In genomic region chr8:126944781-126945691, GRCm38 (mm10) we compare ENCODE assay signal across 8 mouse cellular contexts. TPM values are rescaled to one million over a fixed set of nuclear protein-coding genes. Genes with fewer than 3 reads are reported as not detected.
DNase-seq lines count a peak whose midpoint lies in the region; ATAC-seq and TF ChIP-seq lines count a peak whose summit lies in the region.

No protein-coding gene starts in this region.

- H3K9me3 ChIP-seq in kidney, embryonic 14.5 days (ENCODE audit: control insufficient read depth, low read length), result no peaks in the 10 kb centered on the region
- H3K9me3 ChIP-seq in liver, embryonic 15.5 days (replicated peaks), result no peaks in the 10 kb centered on the region

- ATAC-seq in kidney, embryonic 14.5 days (ENCODE audit: low FRiP score, low TSS enrichment), result peak; percentile 74
- peak; percentile 54 for ATAC-seq in liver, embryonic 15.5 days (ENCODE audit: insufficient read depth)

- peak overlapping the region; percentile 97 for H3K4me3 ChIP-seq in C2C12 (ENCODE audit: insufficient read depth, poor library complexity, severe bottlenecking)
- H3K4me3 ChIP-seq in kidney, embryonic 14.5 days (ENCODE audit: low read length), result peak overlapping the region; percentile 73
- H3K4me3 ChIP-seq in liver, embryonic 15.5 days (replicated peaks), result peak overlapping the region; percentile 87
- peak overlapping the region; percentile 75 for H3K4me3 ChIP-seq in olfactory bulb, adult 2 months (ENCODE audit: insufficient read depth, low read depth, low read length)

- H3K9ac ChIP-seq in kidney, embryonic 14.5 days (ENCODE audit: low read depth, low read length), result peak overlapping the region; percentile 84
- peak overlapping the region; percentile 88 for H3K9ac ChIP-seq in liver, embryonic 15.5 days

- peaks cover 64% of the 10 kb centered on the region for H3K36me3 ChIP-seq in C2C12 (ENCODE audit: control insufficient read depth, insufficient read depth)
- H3K36me3 ChIP-seq in kidney, embryonic 14.5 days (ENCODE audit: control insufficient read depth, insufficient read depth, low read length), result peaks cover 26% of the 10 kb centered on the region
- H3K36me3 ChIP-seq in liver, embryonic 15.5 days (replicated peaks), result peaks cover 32% of the 10 kb centered on the region

- peak overlapping the region; percentile 89 for H3K27ac ChIP-seq in kidney, embryonic 14.5 days (ENCODE audit: low read depth, low read length)
- H3K27ac ChIP-seq in liver, embryonic 15.5 days (replicated peaks), result peak overlapping the region; percentile 79
- H3K27ac ChIP-seq in olfactory bulb, adult 2 months (ENCODE audit: insufficient read depth, low read depth, low read length), result peak overlapping the region; percentile 18; the same call in 1 of the 2 replicates

- TF ChIP-seq POLR2A in olfactory bulb, adult 2 months (IDR thresholded peaks at IDR 0.05; ENCODE audit: insufficient read depth, low read depth, low read length), result no peak

- under 1% methylated on average over 46 of the region's 46 CpGs for WGBS in kidney, embryonic 14.5 days
- WGBS in liver, embryonic 15.5 days (ENCODE audit: insufficient replicate concordance), result under 1% methylated on average over 46 of the region's 46 CpGs
- under 1% methylated on average over 46 of the region's 46 CpGs for WGBS in olfactory bulb, adult 2 months

- peaks cover 53% of the 10 kb centered on the region for H3K79me3 ChIP-seq in C2C12 (ENCODE audit: low read depth)

- peaks cover 56% of the 10 kb centered on the region for H3K79me2 ChIP-seq in C2C12 (ENCODE audit: control insufficient read depth, insufficient read depth)

- H3K4me1 ChIP-seq in kidney, embryonic 14.5 days (ENCODE audit: control insufficient read depth, insufficient read depth, low read length), result peaks cover 15% of the 10 kb centered on the region
- peaks cover 39% of the 10 kb centered on the region for H3K4me1 ChIP-seq in liver, embryonic 15.5 days (replicated peaks)
- peaks cover 8% of the 10 kb centered on the region for H3K4me1 ChIP-seq in olfactory bulb, adult 2 months (ENCODE audit: control insufficient read depth, insufficient read depth, low read length)

- H3K4me2 ChIP-seq in kidney, embryonic 14.5 days (replicated peaks; ENCODE audit: low read depth, low read length), result peak overlapping the region; percentile 91
- H3K4me2 ChIP-seq in liver, embryonic 15.5 days, result peak overlapping the region; percentile 85

- no peak for TF ChIP-seq CTCF in C2C12 (IDR thresholded peaks at IDR 0.05; ENCODE audit: control insufficient read depth, insufficient read depth, insufficient read length)
- no peak for TF ChIP-seq CTCF in olfactory bulb, adult 2 months (IDR thresholded peaks at IDR 0.05; ENCODE audit: insufficient read depth, low read depth, low read length)

- DNase-seq in Muller cell, postnatal 12 days (ENCODE audit: inconsistent ontology term), result peak; percentile 72
- peak; percentile 66 to 75 for DNase-seq in cerebellum, postnatal 10 days
- peak; percentile 27 to 52 for DNase-seq in frontal cortex, postnatal 10 days (ENCODE audit: low spot score in 2 of 2)
- DNase-seq in thymus, postnatal 4 days, result peak; percentile 65

- peak overlapping the region; percentile 96 for H3ac ChIP-seq in C2C12 (ENCODE audit: control insufficient read depth, insufficient read length, low read depth)

- H3K27me3 ChIP-seq in C2C12 (ENCODE audit: control insufficient read depth, insufficient read depth, insufficient read length), result no peaks in the 10 kb centered on the region
- H3K27me3 ChIP-seq in kidney, embryonic 14.5 days (ENCODE audit: control insufficient read depth, insufficient read depth, low read length), result no peaks in the 10 kb centered on the region
- H3K27me3 ChIP-seq in liver, embryonic 15.5 days, result no peaks in the 10 kb centered on the region

TF ChIP-seq in C2C12, 6 proteins besides CTCF, POLR2A, EP300 and RAD21:
- TF ChIP-seq CEBPB (IDR thresholded peaks at IDR 0.05; ENCODE audit: low read depth), result no peak
- no peak for TF ChIP-seq MYOG (IDR thresholded peaks at IDR 0.05; ENCODE audit: control insufficient read depth, extremely low read depth, insufficient read length)
- TF ChIP-seq MYOD1 (IDR thresholded peaks at IDR 0.05; ENCODE audit: control insufficient read depth, insufficient read length, low read depth), result no peak
- TF ChIP-seq USF1 (IDR thresholded peaks at IDR 0.05; ENCODE audit: low read depth), result peak; percentile 25
- no peak for TF ChIP-seq MAX (IDR thresholded peaks at IDR 0.05)
- TF ChIP-seq FOSL1 (IDR thresholded peaks at IDR 0.05; ENCODE audit: insufficient read depth, low read length, poor library complexity, severe bottlenecking), result no peak
TF ChIP-seq in C2C12: peak in this region for 1.

RNA-seq across cellular contexts. Expression of gene Tomm20, which starts 0.6 kb away (rescaled TPM):
- polyA plus RNA-seq in C2C12 (2012; fragmentation: generic; extraction: Trizol), result 255 TPM
- polyA plus RNA-seq in kidney, embryonic 14.5 days (2014; fragmentation: Nextera tagmentation; extraction: Ambion mirVana), result 262 and 292 TPM in 2 replicates
- 106 and 116 TPM in 2 replicates for polyA plus RNA-seq in liver, embryonic 15.5 days (2015; fragmentation: Nextera tagmentation; extraction: Ambion mirVana)
- 518 TPM in 1 of 2 replicates, not detected in the other for polyA plus RNA-seq in olfactory bulb, adult 2 months (2012; ENCODE audit: insufficient read depth, insufficient read length, low replicate concordance, missing spikeins)

RNA-seq across cellular contexts. Expression of gene Rbm34, which starts 25.8 kb away (rescaled TPM):
- 7.4 TPM for polyA plus RNA-seq in C2C12 (2012; fragmentation: generic; extraction: Trizol)
- polyA plus RNA-seq in kidney, embryonic 14.5 days (2014; fragmentation: Nextera tagmentation; extraction: Ambion mirVana), result 28.7 and 33.0 TPM in 2 replicates
- 9.4 and 10.7 TPM in 2 replicates for polyA plus RNA-seq in liver, embryonic 15.5 days (2015; fragmentation: Nextera tagmentation; extraction: Ambion mirVana)
- not detected in 2 replicates for polyA plus RNA-seq in olfactory bulb, adult 2 months (2012; ENCODE audit: insufficient read depth, insufficient read length, low replicate concordance, missing spikeins)

Comparison
In these comparisons a context has a peak if more than half of its experiments do, and no peak if none do; other contexts are left out.
1. Peak in every context shown above with its lines: DNase-seq, ATAC-seq, H3K4me3 ChIP-seq and H3K27ac ChIP-seq.
2. H3K27ac ChIP-seq: peak in every context shown above with its lines; median percentile 89 in kidney, embryonic 14.5 days; 79 in liver, embryonic 15.5 days; 18 in olfactory bulb, adult 2 months.